Mouse (Mus musculus): ENCODE measurements around the gene Ank3. TPM values are rescaled to one million over a fixed set of nuclear protein-coding genes. Genes with fewer than 3 reads are reported as not detected.

Ank3 gene
- total RNA-seq, 4 experiments from 2014 or later, result 81.4 to 115 (median 89.6) TPM

- no peak for DNase-seq (ENCODE audit: low spot score in 2 of 2)
These were observed 309.4 kb downstream of the Ank3 start for GRCm38 (mm10) chr10:69707844-69708550.

GRCm38 (mm10) chr10:69709631-69710030 is 311.1 kb downstream of the Ank3 start:
- no peak for DNase-seq (ENCODE audit: low spot score in 2 of 2)

- DNase-seq (ENCODE audit: low spot score in 2 of 2), result no peak
These were observed 312.2 kb downstream of the Ank3 start for GRCm38 (mm10) chr10:69710802-69711201.

- DNase-seq (ENCODE audit: low spot score in 2 of 2), result no peak
These were observed 318.3 kb downstream of the Ank3 start for GRCm38 (mm10) chr10:69716907-69717306.

GRCm38 (mm10) chr10:69719421-69719820 is 320.8 kb downstream of the Ank3 start:
- DNase-seq (ENCODE audit: low spot score in 2 of 2), result no peak

- DNase-seq (ENCODE audit: low spot score in 2 of 2), result no peak
These were observed 321.4 kb downstream of the Ank3 start for GRCm38 (mm10) chr10:69719901-69720415.

- no peak for DNase-seq (ENCODE audit: low spot score in 2 of 2)
These were observed 321.9 kb downstream of the Ank3 start for GRCm38 (mm10) chr10:69720452-69720851.

GRCm38 (mm10) chr10:69720899-69721490 is 322.4 kb downstream of the Ank3 start:
- DNase-seq (ENCODE audit: low spot score in 2 of 2), result no peak

- no peak for DNase-seq (ENCODE audit: low spot score in 2 of 2)
These were observed 325.6 kb downstream of the Ank3 start for GRCm38 (mm10) chr10:69724159-69724558.

- DNase-seq (ENCODE audit: low spot score in 2 of 2), result no peak
These were observed 326.5 kb downstream of the Ank3 start for GRCm38 (mm10) chr10:69725078-69725477.

- no peak for DNase-seq (ENCODE audit: low spot score in 2 of 2)
These were observed 327.7 kb downstream of the Ank3 start for GRCm38 (mm10) chr10:69726265-69726664.

- DNase-seq (ENCODE audit: low spot score in 2 of 2), result no peak
These were observed 328.2 kb downstream of the Ank3 start for GRCm38 (mm10) chr10:69726806-69727205.

- no peak for DNase-seq (ENCODE audit: low spot score in 2 of 2)
These were observed 330.3 kb downstream of the Ank3 start for GRCm38 (mm10) chr10:69728876-69729275.

- no peak for DNase-seq (ENCODE audit: low spot score in 2 of 2)
These were observed 331.8 kb downstream of the Ank3 start for GRCm38 (mm10) chr10:69730351-69730871.

- no peak for DNase-seq (ENCODE audit: low spot score in 2 of 2)
These were observed 332.8 kb downstream of the Ank3 start for GRCm38 (mm10) chr10:69731341-69731740.

GRCm38 (mm10) chr10:69731863-69732262 is 333.3 kb downstream of the Ank3 start:
- DNase-seq (ENCODE audit: low spot score in 2 of 2), result no peak

GRCm38 (mm10) chr10:69736241-69736640 is 337.7 kb downstream of the Ank3 start:
- no peak for DNase-seq (ENCODE audit: low spot score in 2 of 2)

GRCm38 (mm10) chr10:69738741-69739271 is 340.2 kb downstream of the Ank3 start:
- DNase-seq (ENCODE audit: low spot score in 2 of 2), result no peak

- no peak for DNase-seq (ENCODE audit: low spot score in 2 of 2)
These were observed 344.0 kb downstream of the Ank3 start for GRCm38 (mm10) chr10:69742528-69742927.

- DNase-seq (ENCODE audit: low spot score in 2 of 2), result no peak
These were observed 345.6 kb downstream of the Ank3 start for GRCm38 (mm10) chr10:69744181-69744580.

GRCm38 (mm10) chr10:69744871-69745270 is 346.3 kb downstream of the Ank3 start:
- DNase-seq (ENCODE audit: low spot score in 2 of 2), result no peak

- DNase-seq (ENCODE audit: low spot score in 2 of 2), result no peak
These were observed 347.7 kb downstream of the Ank3 start for GRCm38 (mm10) chr10:69746322-69746721.
